Mouse (Mus musculus): Measurements from ENCODE around the gene Kctd12. TPM values are rescaled to one million over a fixed set of nuclear protein-coding genes. Genes with fewer than 3 reads are reported as not detected.

Kctd12 gene
- polyA plus RNA-seq, 1 experiment from 2014 or later, result 9.0 TPM

DNA sequence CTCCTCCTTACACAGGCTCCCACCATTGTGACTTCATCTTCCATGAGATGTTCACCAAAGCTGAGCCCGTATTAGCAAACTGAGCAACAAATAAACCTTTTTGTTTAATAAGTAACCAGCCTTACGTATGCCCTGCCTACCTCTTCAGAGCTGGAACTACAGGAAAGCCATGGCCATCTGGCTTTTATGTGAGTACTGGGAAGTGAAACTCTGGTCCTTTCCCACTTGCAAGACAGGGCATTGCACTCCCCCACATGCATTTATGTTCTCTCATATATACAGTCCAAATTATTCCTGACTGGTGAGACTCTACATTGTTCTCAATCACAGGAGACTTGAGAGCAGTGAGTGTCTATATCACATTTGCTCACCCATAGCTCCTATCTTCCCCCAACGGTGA is 52.9 kb downstream of the Kctd12 start:
- no peaks in the 10 kb centered on the region for H3K4me1 ChIP-seq (ENCODE audit: insufficient read depth, low read length)
- no peak overlapping the region for H3K9ac ChIP-seq (replicated peaks; ENCODE audit: low read length)
- no peak overlapping the region for H3K4me2 ChIP-seq (replicated peaks; ENCODE audit: low read depth, low read length)
- 0 out of 2 replicates have a peak, but pooled peaks have one; percentile 39 for ATAC-seq (ENCODE audit: low FRiP score, low TSS enrichment)
- H3K4me3 ChIP-seq (ENCODE audit: low read length), result no peak overlapping the region
- WGBS, result 54% methylated on average over 3 of the region's 3 CpGs
- H3K9me3 ChIP-seq (ENCODE audit: low read length), result no peaks in the 10 kb centered on the region
- H3K27ac ChIP-seq (ENCODE audit: low read length), result no peak overlapping the region
- no peaks in the 10 kb centered on the region for H3K36me3 ChIP-seq (ENCODE audit: insufficient read depth, low read length)
- H3K27me3 ChIP-seq (ENCODE audit: insufficient read depth, low read length), result no peaks in the 10 kb centered on the region

GRCm38 (mm10) chr14:102927847-102928466 is 54.5 kb downstream of the Kctd12 start:
- WGBS, result 86% methylated on average over 5 of the region's 5 CpGs
- no peak for ATAC-seq (ENCODE audit: low FRiP score, low TSS enrichment)
- Histone ChIP-seq H3K4me3 (ENCODE audit: low read length) (no peak overlapping the region), H3K4me1 (ENCODE audit: insufficient read depth, low read length) (no peaks in the 10 kb centered on the region), H3K36me3 (ENCODE audit: insufficient read depth, low read length) (no peaks in the 10 kb centered on the region), H3K9ac (replicated peaks; ENCODE audit: low read length) (no peak overlapping the region), H3K9me3 (ENCODE audit: low read length) (no peaks in the 10 kb centered on the region), H3K4me2 (replicated peaks; ENCODE audit: low read depth, low read length) (no peak overlapping the region), H3K27me3 (ENCODE audit: insufficient read depth, low read length) (no peaks in the 10 kb centered on the region), H3K27ac (ENCODE audit: low read length) (no peak overlapping the region)

Small RNA genes within 50 kb of the gene (microRNA-seq; reads per million reads assigned to microRNA genes)
- 2.2 reads per million, percentile 8 among the genes with 10 or more reads in this experiment for gene Mir5130

Other genes with a start within 250 kb of the Kctd12 start
- not detected in 2 replicates for gene Acod1, start 64.3 kb upstream of the Kctd12 start, polyA plus RNA-seq (2015; fragmentation: Nextera tagmentation; extraction: Ambion mirVana)
- gene Cln5, start 87.6 kb upstream of the Kctd12 start, polyA plus RNA-seq (2015; fragmentation: Nextera tagmentation; extraction: Ambion mirVana), result 36.7 and 38.1 TPM in 2 replicates
- 22.0 and 23.5 TPM in 2 replicates for gene Fbxl3, start 116.9 kb upstream of the Kctd12 start, polyA plus RNA-seq (2015; fragmentation: Nextera tagmentation; extraction: Ambion mirVana)